In genomic region chr14:32086226-32086625, GRCm38 (mm10) we compare ENCODE assay signal across 8 mouse cellular contexts. TPM values are rescaled to one million over a fixed set of nuclear protein-coding genes. Genes with fewer than 3 reads are reported as not detected.
DNase-seq lines count a peak whose midpoint lies in the region; ATAC-seq and TF ChIP-seq lines count a peak whose summit lies in the region.

No protein-coding gene starts in this region.

- H3K4me3 ChIP-seq in gastrocnemius, adult 2 months, result peak overlapping the region; percentile 72
- peak overlapping the region; percentile 74 for H3K4me3 ChIP-seq in embryonic facial prominence, embryonic 10.5 days
- peak overlapping the region; percentile 69 for H3K4me3 ChIP-seq in intestine, embryonic 16.5 days (ENCODE audit: low read length)
- peak overlapping the region; percentile 63 for H3K4me3 ChIP-seq in neural tube, embryonic 14.5 days (ENCODE audit: low read depth, low read length)

- no peak for ATAC-seq in intestine, embryonic 16.5 days
- ATAC-seq in neural tube, embryonic 14.5 days (ENCODE audit: low read depth), result no peak
- no peak for ATAC-seq in activated CD4-positive, CD25-positive, alpha-beta regulatory T cell, adult 4 months

- 39% methylated on average over 8 of the region's 8 CpGs for WGBS in embryonic facial prominence, embryonic 10.5 days
- WGBS in intestine, embryonic 16.5 days, result 7% methylated on average over 8 of the region's 8 CpGs
- WGBS in neural tube, embryonic 14.5 days, result 23% methylated on average over 8 of the region's 8 CpGs

- no peaks in the 10 kb centered on the region for H3K9me3 ChIP-seq in embryonic facial prominence, embryonic 10.5 days
- H3K9me3 ChIP-seq in intestine, embryonic 16.5 days (ENCODE audit: control insufficient read depth, low read length), result no peaks in the 10 kb centered on the region
- no peaks in the 10 kb centered on the region for H3K9me3 ChIP-seq in neural tube, embryonic 14.5 days (ENCODE audit: control insufficient read depth, low read length)

- no peaks in the 10 kb centered on the region for H3K27me3 ChIP-seq in embryonic facial prominence, embryonic 10.5 days (replicated peaks; ENCODE audit: low read depth, poor library complexity, severe bottlenecking)
- H3K27me3 ChIP-seq in intestine, embryonic 16.5 days (replicated peaks; ENCODE audit: control insufficient read depth, insufficient read depth, low read length), result no peaks in the 10 kb centered on the region
- no peaks in the 10 kb centered on the region for H3K27me3 ChIP-seq in neural tube, embryonic 14.5 days (ENCODE audit: control insufficient read depth, insufficient read depth, low read length)

- peak overlapping the region; percentile 78 for H3K9ac ChIP-seq in intestine, embryonic 16.5 days (ENCODE audit: low read depth, low read length)
- H3K9ac ChIP-seq in neural tube, embryonic 14.5 days (replicated peaks; ENCODE audit: low read depth, low read length), result peak overlapping the region; percentile 78; the same call in 1 of the 2 replicates

- TF ChIP-seq CTCF in gastrocnemius, adult 2 months (IDR thresholded peaks at IDR 0.05), result no peak

- H3K4me1 ChIP-seq in embryonic facial prominence, embryonic 10.5 days, result peaks cover 41% of the 10 kb centered on the region
- peaks cover 6% of the 10 kb centered on the region for H3K4me1 ChIP-seq in intestine, embryonic 16.5 days (ENCODE audit: control insufficient read depth, insufficient read depth, low read length)
- H3K4me1 ChIP-seq in neural tube, embryonic 14.5 days (ENCODE audit: control insufficient read depth, insufficient read depth, low read length), result peaks cover 17% of the 10 kb centered on the region; the same call in 1 of the 2 replicates

- H3K36me3 ChIP-seq in embryonic facial prominence, embryonic 10.5 days (replicated peaks), result peaks cover 19% of the 10 kb centered on the region
- peaks cover 14% of the 10 kb centered on the region for H3K36me3 ChIP-seq in intestine, embryonic 16.5 days (ENCODE audit: control insufficient read depth, insufficient read depth, low read length)
- peaks cover 17% of the 10 kb centered on the region for H3K36me3 ChIP-seq in neural tube, embryonic 14.5 days (ENCODE audit: control insufficient read depth, insufficient read depth, low read length)

- peak overlapping the region; percentile 80 for H3K4me2 ChIP-seq in intestine, embryonic 16.5 days (ENCODE audit: low read depth, low read length)
- peak overlapping the region; percentile 66 for H3K4me2 ChIP-seq in neural tube, embryonic 14.5 days (ENCODE audit: low read depth, low read length)

- H3K27ac ChIP-seq in gastrocnemius, adult 2 months, result peak overlapping the region; percentile 94
- peak overlapping the region; percentile 87 for H3K27ac ChIP-seq in embryonic facial prominence, embryonic 10.5 days (replicated peaks)
- H3K27ac ChIP-seq in intestine, embryonic 16.5 days (ENCODE audit: low read length), result peak overlapping the region; percentile 95
- peak overlapping the region; percentile 88 for H3K27ac ChIP-seq in neural tube, embryonic 14.5 days (ENCODE audit: low read depth, low read length)

- DNase-seq in gastrocnemius, adult 2 months, result no peak
- DNase-seq in gastrocnemius, postnatal 36 days, result no peak
- DNase-seq in 416B (ENCODE audit: low read depth), result peak; percentile 78
- DNase-seq in embryonic facial prominence, embryonic 10.5 days (ENCODE audit: low spot score), result no peak
- no peak for DNase-seq in gastrocnemius, postnatal 25 days

- intact Hi-C loops in gastrocnemius, adult 2 months (cut with DNase I), result loop anchor here (5.0 to 10.0 kb wide), 2 partner anchors 591 to 699 kb away; partner anchors contain the start of genes Eaf1 and Mettl6
- intact Hi-C loops in gastrocnemius, postnatal 36 days (cut with DNase I), result no loop called here

RNA-seq across cellular contexts. Expression of gene Dph3, which starts 0.7 kb away (rescaled TPM):
- 100 to 1,000 TPM; 110 to 122 TPM for total RNA-seq in gastrocnemius, adult 2 months (2021)
- 100 to 1,000 TPM; 107 to 111 TPM for total RNA-seq in gastrocnemius, postnatal 36 days (2021)
- polyA plus RNA-seq in embryonic facial prominence, embryonic 10.5 days (2016; fragmentation: Nextera tagmentation; extraction: Ambion mirVana), result 98.8 and 102 TPM in 2 replicates
- polyA plus RNA-seq in intestine, embryonic 16.5 days (2015; fragmentation: Nextera tagmentation; extraction: Ambion mirVana), result 91.4 and 104 TPM in 2 replicates
- 74.7 and 76.2 TPM in 2 replicates for polyA plus RNA-seq in neural tube, embryonic 14.5 days (2014; fragmentation: Nextera tagmentation; extraction: Ambion mirVana)
- polyA plus RNA-seq in activated CD4-positive, CD25-positive, alpha-beta regulatory T cell, adult 4 months (2017; shearing (Covaris generic)), result 10 to 100 TPM; 72.4 to 81.8 TPM
- total RNA-seq in gastrocnemius, postnatal 25 days (2021), result 100 to 1,000 TPM; 107 to 108 TPM

RNA-seq across cellular contexts. Expression of gene Oxnad1, which starts 1.1 kb away (rescaled TPM):
- 10 to 100 TPM; 17.4 to 29.0 TPM for total RNA-seq in gastrocnemius, adult 2 months (2021)
- 10 to 100 TPM; 20.3 to 23.7 TPM for total RNA-seq in gastrocnemius, postnatal 36 days (2021)
- polyA plus RNA-seq in embryonic facial prominence, embryonic 10.5 days (2016; fragmentation: Nextera tagmentation; extraction: Ambion mirVana), result 20.1 and 21.2 TPM in 2 replicates
- polyA plus RNA-seq in intestine, embryonic 16.5 days (2015; fragmentation: Nextera tagmentation; extraction: Ambion mirVana), result 30.5 and 41.1 TPM in 2 replicates
- 13.8 and 18.6 TPM in 2 replicates for polyA plus RNA-seq in neural tube, embryonic 14.5 days (2014; fragmentation: Nextera tagmentation; extraction: Ambion mirVana)
- polyA plus RNA-seq in activated CD4-positive, CD25-positive, alpha-beta regulatory T cell, adult 4 months (2017; shearing (Covaris generic)), result 10 to 100 TPM in 1 of 2 experiments, 1 to 10 TPM in 1; 7.0 to 19.7 TPM
- 10 to 100 TPM; 21.9 to 22.9 TPM for total RNA-seq in gastrocnemius, postnatal 25 days (2021)

RNA-seq across cellular contexts. Expression of gene Msmb, which starts 55.6 kb away (rescaled TPM):
- total RNA-seq in gastrocnemius, adult 2 months (2021), result not detected
- not detected for total RNA-seq in gastrocnemius, postnatal 36 days (2021)
- not detected in 2 replicates for polyA plus RNA-seq in embryonic facial prominence, embryonic 10.5 days (2016; fragmentation: Nextera tagmentation; extraction: Ambion mirVana)
- not detected in 2 replicates for polyA plus RNA-seq in intestine, embryonic 16.5 days (2015; fragmentation: Nextera tagmentation; extraction: Ambion mirVana)
- polyA plus RNA-seq in neural tube, embryonic 14.5 days (2014; fragmentation: Nextera tagmentation; extraction: Ambion mirVana), result not detected in 2 replicates
- under 1 TPM in 1 of 2 experiments, not detected in 1; 0.66 TPM for polyA plus RNA-seq in activated CD4-positive, CD25-positive, alpha-beta regulatory T cell, adult 4 months (2017; shearing (Covaris generic))
- total RNA-seq in gastrocnemius, postnatal 25 days (2021), result not detected

RNA-seq across cellular contexts. Expression of gene Galnt15, which starts 57.4 kb away (rescaled TPM):
- total RNA-seq in gastrocnemius, adult 2 months (2021), result 10 to 100 TPM in 1 of 2 experiments, 1 to 10 TPM in 1; 3.8 to 10.4 TPM
- total RNA-seq in gastrocnemius, postnatal 36 days (2021), result 1 to 10 TPM; 5.2 to 6.2 TPM
- polyA plus RNA-seq in embryonic facial prominence, embryonic 10.5 days (2016; fragmentation: Nextera tagmentation; extraction: Ambion mirVana), result 0.04 and 0.15 TPM in 2 replicates
- polyA plus RNA-seq in intestine, embryonic 16.5 days (2015; fragmentation: Nextera tagmentation; extraction: Ambion mirVana), result 0.02 and 0.05 TPM in 2 replicates
- polyA plus RNA-seq in neural tube, embryonic 14.5 days (2014; fragmentation: Nextera tagmentation; extraction: Ambion mirVana), result 0.21 and 0.29 TPM in 2 replicates
- polyA plus RNA-seq in activated CD4-positive, CD25-positive, alpha-beta regulatory T cell, adult 4 months (2017; shearing (Covaris generic)), result not detected
- 1 to 10 TPM; 3.2 to 6.9 TPM for total RNA-seq in gastrocnemius, postnatal 25 days (2021)
